Mouse (Mus musculus) lung, embryonic 14.5 days (tissue): Measurements from ENCODE around the gene Them7. TPM values are rescaled to one million over a fixed set of nuclear protein-coding genes. Genes with fewer than 3 reads are reported as not detected.

Experiments used
- ATAC-seq: fragments of 200-750 bp; cut with Nextera tagmentation; 2 replicates; pipeline ENCODE4 v1.8.0; 2017; ENCODE audit warnings: mild to moderate bottlenecking, moderate TSS enrichment, moderate library complexity; ENCODE audit not compliant: insufficient read depth
- DNase-seq: peaks from one replicate; pipeline ENCODE4 v3.0.0-alpha.2; 2015
- H3K27ac ChIP-seq: fragments of 300-500 bp; sonication (generic); 2 replicates; pipeline ENCODE4 v1.5.1; 2014; ENCODE audit warnings: low read depth, mild to moderate bottlenecking, moderate library complexity
- H3K27me3 ChIP-seq: fragments of 300-500 bp; sonication (generic); 2 replicates; pipeline ENCODE4 v1.6.1; 2014; ENCODE audit warnings: low read length, control low read depth; ENCODE audit not compliant: insufficient read depth
- H3K36me3 ChIP-seq: fragments of 300-500 bp; sonication (generic); 2 replicates; pipeline ENCODE4 v1.6.1; 2014; ENCODE audit warnings: control low read depth; ENCODE audit not compliant: insufficient read depth
- H3K4me1 ChIP-seq: fragments of 300-500 bp; sonication (generic); 2 replicates; pipeline ENCODE4 v1.6.1; 2014; ENCODE audit warnings: antibody characterized with exemption, control low read depth; ENCODE audit not compliant: insufficient read depth
- H3K4me2 ChIP-seq: fragments of 300-500 bp; sonication (generic); 2 replicates; pipeline ENCODE4 v1.6.1; 2014; ENCODE audit warnings: mild to moderate bottlenecking
- H3K4me3 ChIP-seq: fragments of 300-500 bp; sonication (generic); 2 replicates; pipeline ENCODE4 v1.5.1; 2014; ENCODE audit warnings: low read depth, low read length
- H3K9ac ChIP-seq: fragments of 300-500 bp; sonication (generic); 2 replicates; pipeline ENCODE4 v1.6.1; 2014
- H3K9me3 ChIP-seq: fragments of 300-500 bp; sonication (generic); 2 replicates; pipeline ENCODE4 v1.6.1; 2016; ENCODE audit warnings: low read depth, low read length, control low read depth
- CTCF ChIP-seq: IDR thresholded peaks from 2 replicates; pipeline ENCODE4 v1.5.1; 2016; ENCODE audit warnings: antibody characterized with exemption, low read depth
- WGBS: fragments of 180-500 bp; shearing (Covaris S2); extraction: QIAGEN DNeasy Blood & Tissue Kit; methylation state at CpG from one replicate; pipeline ENCODE4 v1.1.7; 2014; 5-methylcytosine and 5-hydroxymethylcytosine counted together
- polyA plus RNA-seq: library from polyadenylated mRNA; unstranded; fragments of >200 nt; fragmentation: Nextera tagmentation; extraction: Ambion mirVana; gene quantifications from 2 replicates; pipeline ENCODE4 v1.2.1, GENCODE M21; 2014

The Them7 gene
- polyA plus RNA-seq, 1 experiment from 2014 or later, result 0.18 TPM

DNA sequence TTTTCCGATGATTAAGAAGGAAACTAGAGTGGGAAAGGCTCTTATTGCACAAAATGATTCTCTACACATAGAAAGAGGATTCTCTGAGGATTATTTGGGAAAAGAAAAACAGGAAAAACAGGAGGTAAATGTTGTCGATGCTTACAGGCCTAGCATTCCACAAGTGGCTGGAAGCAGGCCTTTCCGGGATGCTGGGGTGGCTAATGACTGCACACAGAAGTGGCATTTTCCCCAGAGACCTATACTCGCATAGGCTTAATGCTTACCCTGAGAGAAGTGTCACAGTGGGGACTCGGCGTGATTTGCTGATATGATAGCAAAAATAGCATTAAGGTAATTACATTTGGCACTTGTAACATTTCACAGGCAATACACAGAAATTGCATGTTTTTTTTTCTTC, 124.8 kb downstream of the Them7 start:
- DNase-seq, result no peak
- no peaks in the 10 kb centered on the region for H3K4me1 ChIP-seq
- no peak overlapping the region for H3K9ac ChIP-seq
- WGBS, result 74% methylated on average over 6 of the region's 6 CpGs
- no peak for ATAC-seq
- H3K27me3 ChIP-seq, result no peaks in the 10 kb centered on the region
- H3K4me2 ChIP-seq, result no peak overlapping the region
- no peak for TF ChIP-seq CTCF
- no peak overlapping the region for H3K27ac ChIP-seq
- no peaks in the 10 kb centered on the region for H3K36me3 ChIP-seq
- no peak overlapping the region for H3K4me3 ChIP-seq
- H3K9me3 ChIP-seq, result no peaks in the 10 kb centered on the region

DNA sequence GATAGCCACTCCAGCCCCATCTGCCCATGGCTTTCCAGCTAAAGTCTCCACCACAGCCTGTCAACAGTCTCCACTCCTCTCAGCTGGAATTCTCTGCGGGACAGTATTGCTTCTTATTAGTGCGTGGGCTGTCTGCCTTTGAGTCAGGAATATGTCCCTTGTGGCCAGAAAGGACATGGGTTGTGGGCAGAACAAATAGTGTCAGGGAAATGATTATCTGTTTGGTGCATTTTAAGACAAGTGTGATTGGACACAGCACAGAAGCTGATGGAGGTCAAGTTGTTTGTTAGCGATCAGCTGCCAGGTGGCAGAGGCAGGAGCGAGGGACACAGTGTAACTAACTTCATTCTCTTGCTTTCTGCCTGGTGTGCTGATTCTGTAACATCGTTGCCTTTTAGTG, 132.7 kb downstream of the Them7 start:
- DNase-seq (no peak), ATAC-seq (0 out of 2 replicates have a peak, but pooled peaks have one; percentile 38)
- no peak overlapping the region for H3K4me2 ChIP-seq
- H3K4me3 ChIP-seq, result no peak overlapping the region
- no peaks in the 10 kb centered on the region for H3K36me3 ChIP-seq
- TF ChIP-seq CTCF, result no peak
- no peak overlapping the region for H3K27ac ChIP-seq
- H3K9ac ChIP-seq, result no peak overlapping the region
- H3K27me3 ChIP-seq, result no peaks in the 10 kb centered on the region
- H3K9me3 ChIP-seq, result no peaks in the 10 kb centered on the region
- no peaks in the 10 kb centered on the region for H3K4me1 ChIP-seq
- 49% methylated on average over 5 of the region's 5 CpGs for WGBS

DNA sequence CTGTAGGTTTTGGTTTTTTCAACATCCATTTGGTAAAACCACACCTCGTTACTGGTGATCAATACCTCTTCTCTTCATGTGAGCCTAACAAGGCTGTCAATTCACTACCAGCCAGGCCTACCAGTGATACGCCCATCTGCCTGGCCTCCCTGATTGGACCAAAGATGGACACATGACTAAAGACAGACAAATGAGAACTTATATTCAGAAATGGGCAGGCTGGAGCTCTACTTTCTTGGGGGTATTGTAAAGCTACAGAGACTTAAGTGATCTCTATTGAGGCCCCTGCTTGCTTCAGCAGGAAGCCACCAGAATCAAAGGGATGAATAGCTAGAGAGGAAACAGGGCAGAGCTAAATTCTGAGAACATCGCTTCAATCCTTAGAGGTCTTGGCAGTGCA, 133.9 kb downstream of the Them7 start:
- Histone ChIP-seq H3K9me3 (no peaks in the 10 kb centered on the region), H3K4me2 (no peak overlapping the region), H3K27ac (no peak overlapping the region), H3K36me3 (no peaks in the 10 kb centered on the region), H3K4me3 (no peak overlapping the region), H3K27me3 (no peaks in the 10 kb centered on the region), H3K4me1 (no peaks in the 10 kb centered on the region), H3K9ac (no peak overlapping the region)
- WGBS, result 91% methylated on average over 3 of the region's 3 CpGs
- ATAC-seq (no peak), DNase-seq (no peak)
- TF ChIP-seq CTCF, result no peak

DNA sequence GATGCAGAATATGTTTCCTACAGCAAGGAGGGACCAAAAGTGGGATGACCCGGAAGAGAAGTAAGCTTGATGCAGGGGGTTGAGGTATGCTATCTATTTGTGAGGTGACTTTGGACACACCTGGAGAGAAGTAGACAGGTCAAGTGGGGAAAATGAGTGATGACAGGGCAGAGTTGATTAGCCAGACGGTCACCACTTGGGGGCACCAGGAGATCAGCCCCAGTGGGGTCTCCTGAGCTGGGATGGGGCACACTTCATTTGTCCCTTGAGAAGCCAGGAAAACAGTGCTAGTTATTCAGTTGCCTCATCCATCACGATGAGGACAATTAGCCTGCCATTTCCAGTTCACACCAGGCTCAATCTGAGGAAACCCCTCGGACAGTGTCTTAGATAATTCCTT, 143.5 kb downstream of the Them7 start:
- TF ChIP-seq CTCF, result peak; percentile 20
- Histone ChIP-seq H3K4me3 (no peak overlapping the region), H3K27me3 (peaks cover 10% of the 10 kb centered on the region; the same call in 1 of the 2 replicates), H3K9ac (no peak overlapping the region), H3K4me2 (no peak overlapping the region), H3K36me3 (no peaks in the 10 kb centered on the region), H3K27ac (no peak overlapping the region), H3K4me1 (no peaks in the 10 kb centered on the region), H3K9me3 (no peaks in the 10 kb centered on the region)
- ATAC-seq (no peak), DNase-seq (no peak)
- 25% methylated on average over 4 of the region's 4 CpGs for WGBS

DNA sequence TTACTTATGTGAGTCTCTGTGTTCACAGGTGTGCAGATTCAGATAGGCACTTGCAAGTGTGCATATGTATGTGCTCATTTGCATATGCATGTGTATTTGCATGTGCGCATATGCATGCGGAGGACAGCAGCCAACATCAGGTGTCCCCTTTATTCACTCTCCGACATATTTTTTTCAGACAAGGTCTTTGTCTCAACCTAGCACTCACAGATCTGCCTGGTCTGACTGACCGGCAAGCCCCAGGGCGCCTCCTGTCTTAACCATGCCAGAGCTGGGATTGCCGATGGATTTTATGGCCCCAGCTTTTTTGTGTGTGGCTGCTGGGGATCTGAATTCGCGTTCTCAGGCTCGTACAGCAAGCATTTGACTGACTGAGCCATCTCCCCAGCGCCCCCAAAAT, 146.1 kb downstream of the Them7 start:
- no peak for TF ChIP-seq CTCF
- WGBS, result 20% methylated on average over 10 of the region's 10 CpGs
- Histone ChIP-seq H3K9ac (no peak overlapping the region), H3K27me3 (peaks cover 10% of the 10 kb centered on the region; the same call in 1 of the 2 replicates), H3K9me3 (no peaks in the 10 kb centered on the region), H3K4me1 (no peaks in the 10 kb centered on the region), H3K4me3 (no peak overlapping the region), H3K36me3 (no peaks in the 10 kb centered on the region), H3K27ac (no peak overlapping the region), H3K4me2 (peak overlapping the region; percentile 10; the same call in 1 of the 2 replicates)
- ATAC-seq (no peak), DNase-seq (no peak)

DNA sequence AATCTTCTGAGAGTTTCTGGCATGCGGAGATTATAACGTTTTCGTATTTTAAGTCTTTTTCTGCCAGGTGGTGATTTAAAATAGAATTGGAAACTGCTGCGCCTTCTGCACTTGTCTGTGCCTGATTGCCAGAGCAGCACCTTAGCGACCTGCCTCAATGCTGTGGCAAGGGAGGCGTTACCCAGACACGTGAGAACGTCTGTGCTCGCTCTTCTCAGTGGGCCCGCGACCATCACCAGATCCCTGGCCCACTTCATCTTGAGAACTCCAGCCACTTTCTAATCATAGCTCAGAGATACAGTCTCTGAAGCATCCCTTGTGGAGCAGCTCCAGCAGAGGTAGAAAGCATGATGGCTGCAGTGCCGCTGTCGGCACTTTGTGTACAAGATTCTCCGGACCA, 146.6 kb downstream of the Them7 start:
- TF ChIP-seq CTCF, result no peak
- Histone ChIP-seq H3K4me2 (peak overlapping the region; percentile 15; the same call in 1 of the 2 replicates), H3K36me3 (no peaks in the 10 kb centered on the region), H3K4me3 (no peak overlapping the region), H3K27ac (no peak overlapping the region), H3K9ac (no peak overlapping the region), H3K27me3 (peaks cover 10% of the 10 kb centered on the region; the same call in 1 of the 2 replicates), H3K4me1 (no peaks in the 10 kb centered on the region), H3K9me3 (no peaks in the 10 kb centered on the region)
- WGBS, result 33% methylated on average over 14 of the region's 14 CpGs
- DNase-seq, result no peak
- ATAC-seq, result no peak

DNA sequence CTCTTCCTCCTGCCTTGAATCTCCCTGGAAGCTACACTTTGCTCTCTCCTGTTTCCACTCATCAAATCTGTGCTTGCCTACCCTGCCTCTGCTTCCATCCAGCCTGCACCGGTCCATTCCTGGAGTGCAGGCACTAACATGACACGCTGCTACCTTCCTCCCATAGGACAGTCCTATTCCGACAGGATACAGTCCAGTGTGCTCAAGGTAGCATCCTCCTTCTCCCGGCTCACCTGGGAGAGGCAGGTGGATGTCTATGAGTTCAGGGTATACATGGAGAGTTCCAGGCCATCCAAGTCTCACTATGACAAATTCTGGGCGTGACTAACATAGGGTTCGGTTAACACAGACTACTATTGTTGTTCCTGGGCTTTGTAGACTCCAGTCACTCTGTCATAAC, 148.0 kb downstream of the Them7 start:
- H3K9me3 ChIP-seq, result no peaks in the 10 kb centered on the region
- H3K9ac ChIP-seq, result no peak overlapping the region
- H3K27me3 ChIP-seq, result peaks cover 10% of the 10 kb centered on the region; the same call in 1 of the 2 replicates
- DNase-seq (no peak), ATAC-seq (no peak)
- H3K4me1 ChIP-seq, result no peaks in the 10 kb centered on the region
- no peaks in the 10 kb centered on the region for H3K36me3 ChIP-seq
- 89% methylated on average over 6 of the region's 6 CpGs for WGBS
- no peak overlapping the region for H3K4me2 ChIP-seq
- H3K4me3 ChIP-seq, result no peak overlapping the region
- TF ChIP-seq CTCF, result no peak
- no peak overlapping the region for H3K27ac ChIP-seq

DNA sequence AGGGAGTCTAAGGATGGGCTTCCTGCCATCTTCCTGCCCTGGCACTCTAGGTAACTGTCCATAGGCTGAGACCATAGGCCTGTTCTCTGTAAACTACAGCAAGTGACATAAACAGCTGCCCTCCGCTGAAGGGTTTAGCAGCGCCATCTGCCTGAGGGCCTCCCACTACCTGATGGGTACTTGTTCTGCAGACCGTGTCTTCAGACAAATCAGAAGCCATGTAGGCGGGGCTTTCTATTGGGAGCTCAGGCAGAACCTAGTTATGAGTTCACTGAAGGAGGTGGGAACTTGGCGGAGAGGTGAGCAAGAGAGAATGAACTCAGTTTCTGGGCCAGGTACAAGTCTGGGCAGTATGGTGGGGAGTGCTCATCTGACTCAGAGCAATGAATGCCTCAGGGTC, 148.6 kb downstream of the Them7 start:
- Histone ChIP-seq H3K9me3 (no peaks in the 10 kb centered on the region), H3K27ac (no peak overlapping the region), H3K9ac (no peak overlapping the region), H3K27me3 (peaks cover 10% of the 10 kb centered on the region; the same call in 1 of the 2 replicates), H3K36me3 (no peaks in the 10 kb centered on the region), H3K4me1 (no peaks in the 10 kb centered on the region), H3K4me2 (no peak overlapping the region), H3K4me3 (no peak overlapping the region)
- no peak for DNase-seq
- 79% methylated on average over 5 of the region's 5 CpGs for WGBS
- no peak for TF ChIP-seq CTCF
- no peak for ATAC-seq
